Mouse (Mus musculus) megakaryocyte progenitor cell, adult 5-6 weeks (primary cell): ENCODE results near the gene Cog2. TPM values are rescaled to one million over a fixed set of nuclear protein-coding genes. Genes with fewer than 3 reads are reported as not detected.

Source experiments
- ATAC-seq: replicated peaks from 2 replicates; pipeline ENCODE4 v1.8.0; 2016; ENCODE audit warnings: mild to moderate bottlenecking, moderate TSS enrichment, inconsistent platforms; ENCODE audit not compliant: poor library complexity
- total RNA-seq, 2 experiments: library from RNA; stranded (forward) in 1 of 2; stranded (reverse) in 1 of 2; fragments of 157-497, 149-512 nt in 1 of 2; fragments of 200-1000 nt in 1 of 2; gene quantifications; 2 replicates each; pipeline versions ENCODE4 v1.2.3 to v1.2.4; 2015 to 2017

Gene Cog2
- total RNA-seq, 2 experiments from 2014 or later: 12.8 to 27.4 TPM

GRCm38 (mm10) chr8:124567584-124567983 is 47.0 kb downstream of the Cog2 start:
- ATAC-seq: no peak

DNA sequence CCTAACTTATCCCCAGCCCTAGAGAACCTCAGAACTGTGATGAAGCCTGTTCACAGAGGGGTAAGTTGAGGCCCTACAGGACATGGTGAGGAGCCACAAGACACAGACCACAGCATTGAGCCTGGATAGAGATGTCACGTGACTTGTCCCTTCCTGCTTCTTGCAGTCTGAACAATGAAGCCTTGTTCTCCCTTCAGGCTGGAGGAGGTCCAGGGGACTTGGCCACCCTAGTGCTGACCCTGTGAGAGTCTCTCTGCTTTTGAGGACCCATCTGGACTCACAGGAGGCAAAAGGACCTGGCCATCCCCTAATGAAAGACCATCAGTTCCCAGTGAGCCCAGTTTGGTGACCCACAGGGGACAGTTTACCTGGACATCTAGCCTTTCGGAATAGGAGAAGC is 48.5 kb downstream of the Cog2 start:
- ATAC-seq: no peak

DNA sequence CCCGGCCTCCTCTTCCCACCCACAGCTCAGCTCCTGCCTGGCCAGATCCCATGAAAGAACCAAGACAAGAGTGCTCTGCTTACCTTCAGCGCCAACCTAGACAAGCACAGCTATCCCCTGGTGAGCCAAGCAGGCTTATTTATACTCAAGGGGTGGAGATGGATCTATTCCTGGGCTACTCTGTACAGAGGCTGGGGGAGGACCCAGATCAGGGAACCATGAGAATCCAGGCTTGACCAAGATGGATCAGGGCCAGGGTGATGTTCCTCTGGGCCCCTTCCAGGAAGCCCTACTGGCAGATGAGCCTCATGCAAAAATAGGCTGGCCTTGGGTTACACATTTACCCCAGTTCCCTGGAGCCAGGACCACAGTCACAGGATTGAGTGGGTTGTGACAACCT is 49.0 kb downstream of the Cog2 start, which contains the start of gene Agt:
Gene Agt, minus strand, starts transcription at position 114 of the 400 bp plus-strand sequence.
- no peak for ATAC-seq

DNA sequence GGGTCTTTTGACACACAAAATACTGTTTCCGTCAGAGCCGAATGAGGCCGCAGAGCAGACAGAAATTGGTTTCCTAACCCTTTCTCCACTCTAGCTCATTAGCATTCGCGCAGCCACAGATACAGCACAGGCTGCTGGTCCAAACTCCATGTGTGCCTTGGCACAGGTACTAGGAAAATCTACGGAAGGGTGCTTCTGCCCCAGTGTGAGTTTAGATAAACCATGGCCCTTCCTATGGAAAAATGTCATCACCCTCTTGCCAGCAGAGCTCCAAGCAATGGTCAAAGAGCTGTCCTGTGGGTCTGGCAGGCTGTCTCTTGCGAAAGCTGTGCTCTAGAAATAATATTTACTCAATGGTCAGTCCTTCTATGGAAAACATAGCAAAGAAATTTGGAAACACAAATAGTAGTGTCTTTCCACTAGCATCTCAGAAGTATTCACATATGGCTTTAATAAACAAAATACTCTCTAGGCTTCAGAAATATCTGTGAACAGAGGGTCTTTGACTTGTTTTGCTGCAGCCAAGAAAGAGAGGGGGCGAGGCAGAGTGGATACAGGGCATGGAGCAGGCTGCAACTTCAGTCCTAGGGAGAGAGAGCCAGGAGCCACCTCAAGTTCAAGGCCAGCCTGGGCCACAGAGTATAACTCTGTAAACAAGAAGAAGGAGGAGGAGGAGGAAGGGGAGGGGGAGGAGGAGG is 51.3 kb downstream of the Cog2 start:
- no peak for ATAC-seq

DNA sequence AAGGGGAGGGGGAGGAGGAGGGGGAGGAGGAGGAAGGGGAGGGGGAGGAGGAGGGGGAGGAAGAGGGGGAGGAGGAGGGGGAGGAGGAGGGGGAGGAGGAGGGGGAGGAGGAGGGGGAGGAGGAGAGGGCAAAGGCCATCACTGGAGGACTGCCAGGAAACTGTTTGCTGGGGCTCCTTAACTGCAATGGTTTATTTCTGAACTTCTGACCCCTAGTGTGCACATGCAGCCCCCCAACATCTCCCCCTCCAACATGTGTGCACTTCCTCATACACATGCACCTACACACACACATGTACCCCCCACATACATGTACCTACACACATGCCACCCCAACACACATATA is 51.8 kb downstream of the Cog2 start:
- ATAC-seq: no peak

GRCm38 (mm10) chr8:124573552-124574340 is 53.2 kb downstream of the Cog2 start:
- ATAC-seq: peak; percentile 94

- ATAC-seq: no peak
Measured at GRCm38 (mm10) chr8:124575811-124576210, 55.2 kb downstream of the Cog2 start, which contains the start of gene Capn9. Capn9 (plus strand) TSS chr8:124576111.

- ATAC-seq: no peak
Measured at GRCm38 (mm10) chr8:124576751-124577150, 56.2 kb downstream of the Cog2 start.

GRCm38 (mm10) chr8:124585718-124586425 is 65.3 kb downstream of the Cog2 start:
- peak; percentile 50 for ATAC-seq

- no peak for ATAC-seq
Measured at GRCm38 (mm10) chr8:124586556-124586955, 66.0 kb downstream of the Cog2 start.

DNA sequence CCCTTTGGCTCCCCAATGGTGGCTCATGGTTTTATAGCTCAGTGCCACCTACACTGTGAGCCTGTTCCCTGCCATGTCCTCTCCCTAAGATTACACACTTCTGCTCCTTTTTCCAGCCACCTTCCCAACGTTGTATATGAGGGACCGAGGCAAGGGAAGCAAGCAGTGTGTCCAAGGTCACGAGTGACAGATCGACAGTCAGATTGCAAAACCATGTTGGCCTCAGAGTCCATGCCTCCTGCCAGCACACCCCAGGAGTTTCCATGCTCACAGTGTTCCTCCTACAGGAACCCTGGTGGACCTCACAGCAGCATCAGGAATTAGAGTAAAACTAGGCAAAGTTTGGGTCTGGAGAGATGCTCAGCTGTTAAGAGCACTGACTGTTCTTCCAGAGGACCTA is 68.8 kb downstream of the Cog2 start:
- no peak for ATAC-seq

Other genes starting within 250 kb of the Cog2 start
- gene Pgbd5, start 81.1 kb upstream of the Cog2 start, total RNA-seq (2015): not detected in 2 replicates
- gene Pgbd5, start 81.1 kb upstream of the Cog2 start, total RNA-seq (2017): not detected in 2 replicates
- gene Agt, start 48.9 kb downstream of the Cog2 start, total RNA-seq (2015): not detected in 2 replicates
- not detected in 2 replicates for gene Agt, start 48.9 kb downstream of the Cog2 start, total RNA-seq (2017)
- not detected in 2 replicates for gene Capn9, start 55.3 kb downstream of the Cog2 start, total RNA-seq (2015)
- not detected in 2 replicates for gene Capn9, start 55.3 kb downstream of the Cog2 start, total RNA-seq (2017)
- 6.3 and 7.0 TPM in 2 replicates for gene 2310022B05Rik, start 142.6 kb downstream of the Cog2 start, total RNA-seq (2015)
- gene 2310022B05Rik, start 142.6 kb downstream of the Cog2 start, total RNA-seq (2017): 3.0 and 3.1 TPM in 2 replicates
- gene Ttc13, start 201.2 kb downstream of the Cog2 start, total RNA-seq (2015): 49.9 and 51.7 TPM in 2 replicates
- 52.1 and 52.3 TPM in 2 replicates for gene Ttc13, start 201.2 kb downstream of the Cog2 start, total RNA-seq (2017)
- 10.1 and 13.3 TPM in 2 replicates for gene Arv1, start 201.4 kb downstream of the Cog2 start, total RNA-seq (2015)
- 4.0 and 5.8 TPM in 2 replicates for gene Arv1, start 201.4 kb downstream of the Cog2 start, total RNA-seq (2017)
- not detected in 2 replicates for gene Fam89a, start 231.1 kb downstream of the Cog2 start, total RNA-seq (2015)
- gene Fam89a, start 231.1 kb downstream of the Cog2 start, total RNA-seq (2017): not detected in 2 replicates